Mouse (Mus musculus) kidney, adult 8-10 months (tissue): Measurements from ENCODE around the gene Foxred2.

ENCODE experiments used
- DNase-seq, 2 experiments: peaks; one replicate each; pipeline ENCODE4 v3.0.0; 2022

Gene Foxred2

GRCm38 (mm10) chr15:77945711-77946110 lies 10.8 kb downstream of the Foxred2 start:
- DNase-seq = no peak

GRCm38 (mm10) chr15:77941563-77941962 lies 15.0 kb downstream of the Foxred2 start:
- no peak for DNase-seq

- no peak for DNase-seq
Observed at GRCm38 (mm10) chr15:77938516-77938915, 18.0 kb downstream of the Foxred2 start.

- DNase-seq = no peak
Observed at GRCm38 (mm10) chr15:77935673-77936375, 20.7 kb downstream of the Foxred2 start.

DNA sequence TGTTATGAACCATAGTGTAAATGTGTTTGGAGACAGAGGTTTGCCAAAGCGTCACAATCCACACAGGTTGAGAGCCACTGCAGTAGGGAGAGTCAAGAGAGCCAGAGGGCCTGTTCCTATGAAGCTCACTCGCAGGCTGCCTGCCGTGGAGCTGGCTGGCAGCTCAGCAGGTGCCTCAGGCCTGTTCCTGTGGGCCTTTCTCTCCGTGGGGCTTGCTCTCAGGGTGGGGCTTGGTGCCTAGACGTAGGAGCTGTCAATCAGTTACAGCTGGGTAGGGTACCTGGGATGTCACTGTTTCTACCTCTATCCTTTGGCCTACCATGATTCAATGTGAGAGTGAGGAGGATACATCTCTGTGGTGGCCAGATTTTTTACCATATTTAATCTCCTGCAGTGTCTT lies 21.6 kb downstream of the Foxred2 start:
- DNase-seq = no peak

GRCm38 (mm10) chr15:77934326-77934725 lies 22.2 kb downstream of the Foxred2 start:
- DNase-seq = peak; percentile 77

DNA sequence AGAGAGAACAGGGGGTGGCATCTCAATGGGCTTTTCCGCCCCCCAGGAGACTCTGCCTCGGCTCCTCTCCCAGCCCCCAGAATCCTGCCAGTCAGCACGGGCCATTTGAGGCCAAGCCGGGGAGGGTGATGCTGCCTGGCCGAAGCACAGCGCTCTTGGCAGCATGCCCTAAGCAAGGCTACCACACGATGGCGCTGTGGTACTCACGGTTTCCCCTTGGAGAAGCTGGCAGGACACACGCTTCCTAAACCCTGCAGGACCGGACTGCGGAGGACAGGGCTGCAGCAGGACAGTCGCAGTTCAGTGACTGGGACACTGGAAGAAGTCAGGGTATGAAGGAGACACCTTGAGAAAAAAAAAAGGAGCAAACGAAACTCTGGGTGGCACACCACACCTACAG lies 22.8 kb downstream of the Foxred2 start:
- peak; percentile 98 to 100 for DNase-seq

- DNase-seq = no peak
Observed at GRCm38 (mm10) chr15:77933222-77933621, 23.3 kb downstream of the Foxred2 start.

DNA sequence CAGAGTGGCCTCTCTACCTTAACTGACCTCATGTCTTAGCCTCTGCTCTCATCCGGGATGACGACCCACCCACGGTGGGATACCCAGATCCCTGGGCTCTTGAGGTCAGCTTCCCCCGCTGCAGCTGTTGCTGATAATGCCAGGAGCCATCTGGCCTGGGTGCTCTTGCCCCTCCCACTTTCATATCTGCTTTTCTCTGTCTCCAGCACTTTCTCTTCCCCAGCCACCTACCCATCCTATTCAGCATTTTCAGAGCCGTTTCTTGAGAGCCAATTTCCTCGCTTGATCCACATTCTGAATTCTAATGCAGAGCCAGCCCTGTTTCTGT lies 24.9 kb downstream of the Foxred2 start:
- DNase-seq = no peak

GRCm38 (mm10) chr15:77930986-77931688 lies 25.4 kb downstream of the Foxred2 start:
- DNase-seq = no peak

GRCm38 (mm10) chr15:77929804-77930203 lies 26.7 kb downstream of the Foxred2 start:
- no peak for DNase-seq

DNA sequence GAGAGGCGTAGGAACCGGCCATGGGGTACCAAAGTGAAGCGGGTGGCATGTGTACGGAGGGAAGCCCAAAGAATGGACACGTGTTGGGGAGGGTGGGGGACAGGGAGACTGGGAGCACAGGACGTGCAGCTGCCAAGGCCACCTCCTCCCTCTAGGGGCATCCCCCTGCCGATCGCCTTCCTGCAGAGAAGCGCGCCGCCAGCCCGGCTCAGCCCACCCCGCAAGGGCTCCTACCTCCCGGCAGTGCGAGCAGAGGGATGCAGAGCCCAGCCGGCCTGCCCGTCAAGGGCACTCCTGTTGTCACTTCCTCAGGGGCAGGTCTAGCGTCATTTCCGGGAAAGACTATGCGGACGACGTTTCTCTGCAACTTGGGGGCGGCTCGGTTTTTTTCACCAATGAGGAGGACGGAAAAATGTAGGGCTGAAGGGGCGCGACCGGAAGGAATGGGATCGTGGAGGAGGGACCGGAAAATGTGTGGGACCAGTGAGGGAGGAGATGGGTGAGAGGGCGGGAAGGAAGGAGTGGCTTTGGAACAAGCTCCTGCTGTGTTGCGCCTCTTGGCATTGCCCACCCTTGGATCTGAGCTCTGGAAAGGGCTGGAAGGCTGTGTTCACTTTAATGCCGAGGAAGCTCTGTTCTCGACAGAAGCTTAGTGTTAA lies 27.7 kb downstream of the Foxred2 start, which contains the start of gene Txn2:
Gene Txn2 (minus strand): TSS at position 334 of the 659 bp plus-strand sequence.
- DNase-seq = peak; percentile 98 to 99

DNA sequence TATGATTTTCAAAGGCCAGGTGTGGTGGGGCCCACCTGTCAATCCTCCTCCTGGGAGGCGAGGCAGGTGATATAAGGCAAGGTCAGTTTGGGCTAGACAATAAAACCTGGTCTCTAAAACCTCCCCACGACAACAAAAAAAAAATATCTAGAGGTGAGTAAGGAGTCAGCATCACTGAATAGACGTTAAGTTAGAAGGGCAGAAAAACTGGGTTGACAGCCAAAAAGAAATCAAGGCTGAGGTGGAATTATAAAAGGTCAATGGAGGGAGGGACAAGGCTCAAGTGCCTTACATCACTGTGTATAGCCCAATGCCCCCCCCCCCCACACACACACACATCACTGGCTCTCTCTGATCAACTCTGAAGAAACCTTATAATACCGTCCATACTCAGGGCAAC lies 28.4 kb downstream of the Foxred2 start:
- no peak for DNase-seq

- no peak for DNase-seq
Observed at GRCm38 (mm10) chr15:77926921-77927320, 29.6 kb downstream of the Foxred2 start.

DNA sequence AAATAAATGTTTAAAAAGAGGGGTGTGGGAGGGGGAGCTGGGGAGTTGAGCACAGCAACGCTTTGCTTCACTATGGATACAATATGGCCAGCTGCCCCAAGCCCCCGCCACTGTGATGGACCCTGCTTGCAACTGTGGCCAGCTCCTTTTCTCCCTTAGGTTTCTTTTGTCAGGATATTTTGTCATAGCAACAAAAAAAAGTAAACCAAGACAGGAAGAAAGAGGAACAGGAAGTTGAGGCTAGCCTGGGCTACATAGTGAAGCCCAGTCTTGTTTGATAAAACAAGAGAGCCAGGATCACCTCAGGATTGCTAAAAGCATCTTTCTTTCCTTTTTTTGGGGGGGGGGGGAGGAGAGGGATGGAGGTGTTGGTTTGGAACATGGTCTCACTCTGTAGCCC lies 31.3 kb downstream of the Foxred2 start:
- no peak for DNase-seq

DNA sequence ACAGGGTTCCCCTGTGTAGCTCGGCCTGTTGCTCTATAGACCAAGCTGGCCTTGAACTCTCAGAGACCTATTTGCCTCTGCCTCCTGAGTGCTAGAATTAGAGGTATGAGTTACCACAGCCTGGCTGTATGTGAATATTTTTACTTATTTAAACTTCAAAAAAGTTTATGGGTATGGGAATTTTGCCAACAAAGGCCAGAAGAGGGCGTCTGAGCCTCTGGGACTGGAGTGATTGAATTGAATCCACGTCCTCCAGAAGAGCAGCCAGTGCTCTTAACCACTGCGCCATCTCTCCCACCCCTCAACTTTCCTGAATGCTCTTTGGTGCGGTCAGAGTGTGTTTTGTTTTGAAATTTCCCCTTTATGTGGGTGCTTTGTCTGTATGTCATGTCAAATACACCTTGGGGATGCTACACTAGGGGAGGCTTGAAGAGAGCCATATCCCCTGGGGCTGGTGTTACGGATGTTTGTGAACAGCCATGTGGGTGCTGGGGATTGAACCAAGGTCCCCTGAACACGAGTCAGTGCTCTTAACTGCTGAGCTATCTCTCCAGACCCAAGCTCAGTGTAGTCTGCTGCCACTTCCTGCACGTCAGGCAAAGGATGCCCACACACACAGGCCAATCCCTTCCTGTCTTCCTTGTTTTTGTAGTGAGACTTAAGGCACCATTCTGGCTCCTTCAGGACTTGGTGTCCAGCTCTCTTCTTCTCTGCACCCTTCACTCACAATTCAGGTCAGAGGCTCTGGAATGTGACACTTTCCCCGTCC lies 33.1 kb downstream of the Foxred2 start:
- no peak for DNase-seq

DNA sequence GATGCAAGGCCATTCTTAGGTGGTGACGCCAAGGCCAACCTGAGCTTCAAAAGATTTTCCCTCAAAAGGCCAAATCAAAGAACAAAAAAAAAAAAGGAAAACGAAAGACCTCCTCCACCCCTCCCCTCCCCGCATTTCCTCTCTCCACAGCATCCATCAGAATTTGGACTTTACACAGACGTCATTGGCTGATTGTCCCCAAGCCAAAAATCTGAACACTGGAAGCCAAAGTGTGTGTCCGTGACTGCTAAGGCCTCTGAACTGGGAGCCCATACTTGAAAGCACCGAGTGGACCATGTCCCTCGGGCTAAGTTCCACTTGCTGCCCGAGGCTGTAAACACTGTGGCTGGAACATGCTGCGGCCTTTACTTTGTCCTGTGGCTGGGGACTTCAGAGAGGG lies 33.8 kb downstream of the Foxred2 start:
- DNase-seq = peak; percentile 80 to 85

GRCm38 (mm10) chr15:77921636-77922035 lies 34.9 kb downstream of the Foxred2 start:
- no peak for DNase-seq

- no peak for DNase-seq
Observed at GRCm38 (mm10) chr15:77920511-77921462, 35.7 kb downstream of the Foxred2 start.

GRCm38 (mm10) chr15:77919441-77919840 lies 37.1 kb downstream of the Foxred2 start:
- no peak for DNase-seq

DNA sequence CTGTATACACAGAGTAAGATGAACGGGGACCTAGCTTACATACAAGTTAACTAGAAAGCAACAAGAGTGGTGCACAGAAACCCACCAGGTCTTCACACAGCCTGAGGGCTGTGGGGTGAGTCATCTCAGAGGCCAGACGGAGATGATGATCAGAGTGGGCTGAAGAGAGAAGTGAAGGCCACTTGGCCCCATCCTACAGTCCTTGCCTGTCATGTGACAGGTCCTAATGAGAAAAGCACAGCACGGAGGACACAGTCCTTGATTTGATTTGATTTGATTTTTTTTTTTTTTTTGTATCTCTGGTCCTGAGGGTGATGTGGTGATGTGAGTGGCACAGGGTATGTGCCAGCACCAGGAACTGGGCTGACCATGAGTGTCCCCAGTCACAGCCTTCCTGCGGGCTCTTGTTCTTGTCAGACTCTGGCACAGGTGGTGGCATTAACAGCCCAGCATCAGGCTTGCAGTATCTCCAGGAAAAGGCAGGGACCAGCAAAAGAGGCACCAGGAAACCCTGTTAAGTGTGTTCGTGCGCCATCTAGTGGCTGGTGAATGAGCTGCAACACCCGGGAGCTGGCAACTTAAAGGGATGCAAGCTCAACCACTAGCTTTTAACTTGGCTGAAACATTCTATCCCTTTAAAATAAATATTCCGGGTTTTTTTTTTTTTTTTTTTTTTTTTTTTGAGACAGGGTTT lies 39.5 kb downstream of the Foxred2 start:
- DNase-seq = peak; percentile 89 to 96
